Mouse (Mus musculus): Measurements from ENCODE around the gene Lmntd1. TPM values are rescaled to one million over a fixed set of nuclear protein-coding genes. Genes with fewer than 3 reads are reported as not detected.

Gene Lmntd1
- polyA plus RNA-seq, 1 experiment from 2014 or later, result 1.8 TPM

DNA sequence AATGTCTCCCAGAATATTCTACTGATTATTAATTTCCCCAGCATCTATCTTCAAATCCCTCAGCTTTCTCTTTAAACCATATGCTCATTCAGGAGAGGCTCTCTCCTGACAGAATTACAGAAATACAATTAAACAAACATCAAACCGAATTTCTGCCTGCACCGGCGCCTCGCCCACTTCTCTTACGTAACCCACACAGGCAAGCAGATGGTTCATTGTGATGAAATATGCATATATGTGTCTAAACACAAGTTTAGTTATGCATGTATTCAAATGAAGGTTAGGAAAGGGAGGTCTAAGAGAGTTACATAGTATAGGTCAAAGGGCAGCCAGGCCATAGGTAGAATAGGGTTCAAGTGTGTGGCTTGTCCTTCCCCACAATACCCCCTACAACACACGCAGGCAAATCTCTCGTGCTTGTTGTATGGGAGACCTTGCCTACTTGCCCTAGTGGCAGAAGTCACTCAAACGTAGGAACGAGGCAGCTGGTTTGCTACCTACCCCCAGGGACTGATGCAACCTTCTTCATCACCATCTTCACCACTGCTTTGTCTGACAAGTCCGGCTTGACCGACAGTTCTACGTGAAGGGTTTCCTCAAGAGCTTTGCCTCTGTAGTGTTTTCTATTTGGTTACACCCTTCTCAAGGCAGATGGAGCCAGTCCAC is 287.8 kb downstream of the Lmntd1 start:
- Histone ChIP-seq H3K36me3 (ENCODE audit: control insufficient read depth, insufficient read depth, low read length) (no peaks in the 10 kb centered on the region), H3K9ac (ENCODE audit: low read depth, low read length) (no peak overlapping the region), H3K4me3 (ENCODE audit: low read length) (no peak overlapping the region), H3K27me3 (replicated peaks; ENCODE audit: control insufficient read depth, insufficient read depth, low read length) (no peaks in the 10 kb centered on the region), H3K27ac (ENCODE audit: low read depth, low read length) (no peak overlapping the region), H3K9me3 (ENCODE audit: control insufficient read depth, low read length) (no peaks in the 10 kb centered on the region), H3K4me2 (ENCODE audit: low read length) (no peak overlapping the region), H3K4me1 (ENCODE audit: control insufficient read depth, insufficient read depth, low read depth, low read length) (no peaks in the 10 kb centered on the region)
- no peak for ATAC-seq
- WGBS, result 88% methylated on average over 12 of the region's 12 CpGs

DNA sequence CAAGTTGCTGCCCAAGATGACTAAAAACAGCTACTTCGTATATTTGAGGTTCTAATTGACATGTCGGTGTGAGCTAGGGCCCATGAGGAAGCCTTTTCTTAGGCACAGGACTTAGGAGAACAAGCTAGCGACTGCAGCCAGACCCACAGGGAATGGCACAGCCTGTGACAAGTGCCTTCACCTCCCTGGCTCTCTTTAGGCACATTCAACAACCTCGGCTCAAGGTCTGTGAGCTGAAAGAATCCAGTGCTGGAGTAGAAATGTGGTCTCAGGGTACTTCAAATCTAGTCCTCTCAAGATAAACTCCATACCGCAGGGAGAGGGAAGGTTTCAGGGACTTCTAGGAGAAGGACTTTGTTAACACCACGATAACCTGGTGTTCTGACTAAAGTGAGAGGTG is 289.0 kb downstream of the Lmntd1 start:
- Histone ChIP-seq H3K4me2 (ENCODE audit: low read length) (no peak overlapping the region), H3K9ac (ENCODE audit: low read depth, low read length) (no peak overlapping the region), H3K4me3 (ENCODE audit: low read length) (no peak overlapping the region), H3K27ac (ENCODE audit: low read depth, low read length) (no peak overlapping the region), H3K36me3 (ENCODE audit: control insufficient read depth, insufficient read depth, low read length) (no peaks in the 10 kb centered on the region), H3K9me3 (ENCODE audit: control insufficient read depth, low read length) (no peaks in the 10 kb centered on the region), H3K27me3 (replicated peaks; ENCODE audit: control insufficient read depth, insufficient read depth, low read length) (no peaks in the 10 kb centered on the region), H3K4me1 (ENCODE audit: control insufficient read depth, insufficient read depth, low read depth, low read length) (no peaks in the 10 kb centered on the region)
- no peak for ATAC-seq
- WGBS, result 81% methylated on average over 6 of the region's 6 CpGs

DNA sequence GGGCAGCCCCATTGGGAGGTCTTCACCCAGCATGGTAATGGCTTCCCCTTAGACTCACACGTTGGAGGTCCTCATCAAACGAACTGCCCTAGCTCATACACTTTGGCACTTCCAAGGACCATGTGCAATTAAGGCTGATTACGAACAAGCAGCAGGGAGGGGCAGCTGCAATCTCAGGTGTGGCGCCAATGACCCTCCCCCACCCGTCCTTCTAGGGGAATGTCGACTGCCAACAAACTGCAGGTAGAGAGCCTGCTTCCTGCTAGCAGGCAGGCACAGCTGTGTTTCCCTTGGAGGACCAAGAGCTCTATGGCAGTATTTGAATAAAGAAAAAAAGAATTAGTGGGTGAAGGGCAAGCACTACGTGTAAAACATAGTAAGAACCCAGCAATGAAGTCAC is 289.6 kb downstream of the Lmntd1 start:
- H3K9ac ChIP-seq (ENCODE audit: low read depth, low read length), result no peak overlapping the region
- H3K27ac ChIP-seq (ENCODE audit: low read depth, low read length), result no peak overlapping the region
- 59% methylated on average over 7 of the region's 7 CpGs for WGBS
- no peaks in the 10 kb centered on the region for H3K36me3 ChIP-seq (ENCODE audit: control insufficient read depth, insufficient read depth, low read length)
- H3K4me2 ChIP-seq (ENCODE audit: low read length), result no peak overlapping the region
- no peaks in the 10 kb centered on the region for H3K4me1 ChIP-seq (ENCODE audit: control insufficient read depth, insufficient read depth, low read depth, low read length)
- no peaks in the 10 kb centered on the region for H3K27me3 ChIP-seq (replicated peaks; ENCODE audit: control insufficient read depth, insufficient read depth, low read length)
- H3K4me3 ChIP-seq (ENCODE audit: low read length), result no peak overlapping the region
- ATAC-seq, result no peak
- H3K9me3 ChIP-seq (ENCODE audit: control insufficient read depth, low read length), result no peaks in the 10 kb centered on the region

- Histone ChIP-seq H3K27ac (ENCODE audit: low read depth, low read length) (no peak overlapping the region), H3K4me1 (ENCODE audit: control insufficient read depth, insufficient read depth, low read depth, low read length) (no peaks in the 10 kb centered on the region), H3K36me3 (ENCODE audit: control insufficient read depth, insufficient read depth, low read length) (no peaks in the 10 kb centered on the region), H3K9ac (ENCODE audit: low read depth, low read length) (no peak overlapping the region), H3K4me3 (ENCODE audit: low read length) (no peak overlapping the region), H3K27me3 (replicated peaks; ENCODE audit: control insufficient read depth, insufficient read depth, low read length) (no peaks in the 10 kb centered on the region), H3K9me3 (ENCODE audit: control insufficient read depth, low read length) (no peaks in the 10 kb centered on the region), H3K4me2 (ENCODE audit: low read length) (no peak overlapping the region)
- 85% methylated on average over 7 of the region's 7 CpGs for whole genome bisulfite sequencing
- no peak for ATAC-seq
Observed at GRCm38 (mm10) chr6:145322246-145322645, 291.9 kb downstream of the Lmntd1 start.

DNA sequence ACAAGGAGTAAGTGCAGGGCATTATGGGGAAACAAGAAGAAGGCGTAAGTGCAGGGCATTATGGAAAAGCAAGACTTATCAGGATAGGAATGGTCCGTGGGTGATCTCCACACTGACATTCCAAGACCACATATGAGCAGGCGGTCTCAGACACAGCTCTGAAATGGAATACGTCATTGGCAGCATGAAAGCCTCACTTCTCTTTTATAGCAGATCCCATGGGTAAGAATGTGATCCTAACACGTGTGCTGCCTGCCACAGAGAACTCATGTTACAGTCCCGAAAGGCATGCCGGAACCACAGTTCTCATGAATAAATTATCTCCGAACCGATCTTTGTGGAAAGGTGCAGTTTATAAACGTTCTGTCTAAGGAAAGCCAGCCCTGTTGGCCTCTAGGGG is 294.0 kb downstream of the Lmntd1 start:
- no peak overlapping the region for H3K9ac ChIP-seq (ENCODE audit: low read depth, low read length)
- no peak overlapping the region for H3K27ac ChIP-seq (ENCODE audit: low read depth, low read length)
- WGBS, result 81% methylated on average over 10 of the region's 10 CpGs
- H3K27me3 ChIP-seq (replicated peaks; ENCODE audit: control insufficient read depth, insufficient read depth, low read length), result no peaks in the 10 kb centered on the region
- H3K4me3 ChIP-seq (ENCODE audit: low read length), result no peak overlapping the region
- no peaks in the 10 kb centered on the region for H3K4me1 ChIP-seq (ENCODE audit: control insufficient read depth, insufficient read depth, low read depth, low read length)
- no peaks in the 10 kb centered on the region for H3K9me3 ChIP-seq (ENCODE audit: control insufficient read depth, low read length)
- H3K4me2 ChIP-seq (ENCODE audit: low read length), result no peak overlapping the region
- H3K36me3 ChIP-seq (ENCODE audit: control insufficient read depth, insufficient read depth, low read length), result no peaks in the 10 kb centered on the region
- ATAC-seq, result no peak

Other genes with a start within 250 kb of the Lmntd1 start
- not detected in 2 replicates for gene Tuba3b, start 1.4 kb upstream of the Lmntd1 start, polyA plus RNA-seq (2015; fragmentation: Nextera tagmentation; extraction: Ambion mirVana)
- 4.3 and 4.4 TPM in 2 replicates for gene Rassf8, start 132.4 kb upstream of the Lmntd1 start, polyA plus RNA-seq (2015; fragmentation: Nextera tagmentation; extraction: Ambion mirVana)